ENCODE assay signal across 17 mouse cellular contexts in the genomic region with DNA sequence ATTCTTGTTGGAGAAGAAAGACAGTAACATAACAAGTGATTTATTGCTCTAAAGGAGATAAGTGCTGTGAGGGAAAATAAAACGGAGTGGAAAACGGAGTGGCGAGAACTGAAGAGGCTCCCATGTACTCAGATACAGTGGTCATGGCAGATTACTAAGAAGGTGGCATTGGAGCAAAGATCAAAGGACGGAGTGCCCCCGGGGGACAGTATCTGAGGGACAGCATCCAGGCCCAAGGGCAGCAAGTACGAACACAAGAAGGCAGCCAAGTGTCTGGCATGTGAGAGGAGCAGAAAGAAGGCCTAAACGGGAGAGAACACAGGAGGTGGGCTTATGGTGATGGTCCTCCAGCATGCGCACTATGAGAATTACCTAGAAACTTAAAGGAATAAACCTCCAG. TPM values are rescaled to one million over a fixed set of nuclear protein-coding genes. Genes with fewer than 3 reads are reported as not detected.
"Had no signal": no experiment of that assay in that cellular context is flagged by ENCODE, and none has a peak within 500 bp of the region (broad histone marks: within the 10 kb centered on the region; RNA-seq: fewer than 3 reads in every experiment).

No protein-coding gene starts in this region.

- H3K27ac ChIP-seq: lung, embryonic 15.5 days; macrophage; midbrain, embryonic 13.5 days; midbrain, embryonic 15.5 days; neural tube, embryonic 12.5 days; stomach, embryonic 15.5 days; stomach, postnatal 0 days had no signal

- H3K9me3 ChIP-seq: lung, embryonic 15.5 days; megakaryocyte, embryonic 14.5 days; midbrain, embryonic 13.5 days; midbrain, embryonic 15.5 days; neural tube, embryonic 12.5 days; stomach, embryonic 15.5 days had no signal

- H3K4me2 ChIP-seq: lung, embryonic 15.5 days; midbrain, embryonic 11.5 days; midbrain, embryonic 13.5 days; midbrain, embryonic 15.5 days; neural tube, embryonic 12.5 days; stomach, embryonic 15.5 days had no signal

- DNase-seq: lung, postnatal 36 days; right cerebral cortex, postnatal 14 days; thymus, adult 2 months; thymus, postnatal 25 days; thymus, postnatal 4 days had no signal

- H3K9ac ChIP-seq: lung, embryonic 15.5 days; midbrain, embryonic 13.5 days; midbrain, embryonic 15.5 days; neural tube, embryonic 12.5 days; stomach, embryonic 15.5 days had no signal

- ATAC-seq: midbrain, embryonic 13.5 days; midbrain, embryonic 15.5 days had no signal

- H3K4me3 ChIP-seq: lung, embryonic 15.5 days; megakaryocyte, embryonic 14.5 days; midbrain, embryonic 13.5 days; midbrain, embryonic 15.5 days; neural tube, embryonic 12.5 days; stomach, embryonic 15.5 days had no signal

- H3K27me3 ChIP-seq: lung, embryonic 15.5 days; midbrain, embryonic 13.5 days; midbrain, embryonic 15.5 days; neural tube, embryonic 12.5 days; stomach, embryonic 15.5 days had no signal

RNA-seq across cellular contexts. Expression of gene Cabp7, which starts 24.9 kb away (rescaled TPM):
- total RNA-seq: megakaryocyte progenitor cell, adult 5-6 weeks; monocyte, adult 5-6 weeks had no signal
- polyA plus RNA-seq: lung, embryonic 15.5 days; spleen, adult 2 months had no signal
